Mouse (Mus musculus): ENCODE data around the gene Thoc7. TPM values are rescaled to one million over a fixed set of nuclear protein-coding genes. Genes with fewer than 3 reads are reported as not detected.

Thoc7 gene
- polyA plus RNA-seq, 1 experiment from 2014 or later: 138 TPM

GRCm38 (mm10) chr14:13910148-13910547 lies 51.5 kb downstream of the Thoc7 start:
- Histone ChIP-seq H3K4me2 (ENCODE audit: low read depth, low read length) (no peak overlapping the region), H3K9ac (ENCODE audit: low read length) (no peak overlapping the region), H3K36me3 (ENCODE audit: control insufficient read depth, insufficient read depth, low read length) (no peaks in the 10 kb centered on the region), H3K27ac (ENCODE audit: low read length) (no peak overlapping the region), H3K27me3 (ENCODE audit: control insufficient read depth, insufficient read depth, low read length) (no peaks in the 10 kb centered on the region), H3K9me3 (replicated peaks; ENCODE audit: control insufficient read depth, low read length) (no peaks in the 10 kb centered on the region), H3K4me1 (ENCODE audit: control insufficient read depth, insufficient read depth, low read length) (no peaks in the 10 kb centered on the region), H3K4me3 (replicated peaks; ENCODE audit: low read length) (no peak overlapping the region)
- ATAC-seq (ENCODE audit: insufficient read depth, low FRiP score): no peak
- WGBS: 80% methylated on average over 2 of the region's 2 CpGs

- Histone ChIP-seq H3K9me3 (replicated peaks; ENCODE audit: control insufficient read depth, low read length) (no peaks in the 10 kb centered on the region), H3K27me3 (ENCODE audit: control insufficient read depth, insufficient read depth, low read length) (no peaks in the 10 kb centered on the region), H3K4me1 (ENCODE audit: control insufficient read depth, insufficient read depth, low read length) (no peaks in the 10 kb centered on the region), H3K4me2 (ENCODE audit: low read depth, low read length) (no peak overlapping the region), H3K36me3 (ENCODE audit: control insufficient read depth, insufficient read depth, low read length) (no peaks in the 10 kb centered on the region), H3K9ac (ENCODE audit: low read length) (no peak overlapping the region), H3K4me3 (replicated peaks; ENCODE audit: low read length) (no peak overlapping the region), H3K27ac (ENCODE audit: low read length) (no peak overlapping the region)
- WGBS: 87% methylated on average over 7 of the region's 7 CpGs
- no peak for ATAC-seq (ENCODE audit: insufficient read depth, low FRiP score)
These were observed 54.5 kb downstream of the Thoc7 start for GRCm38 (mm10) chr14:13907145-13907544.

- no peaks in the 10 kb centered on the region for H3K36me3 ChIP-seq (ENCODE audit: control insufficient read depth, insufficient read depth, low read length)
- no peaks in the 10 kb centered on the region for H3K27me3 ChIP-seq (ENCODE audit: control insufficient read depth, insufficient read depth, low read length)
- ATAC-seq (ENCODE audit: insufficient read depth, low FRiP score): no peak
- WGBS: 92% methylated on average over 1 of the region's 1 CpGs
- no peaks in the 10 kb centered on the region for H3K4me1 ChIP-seq (ENCODE audit: control insufficient read depth, insufficient read depth, low read length)
- H3K27ac ChIP-seq (ENCODE audit: low read length): no peak overlapping the region
- H3K9ac ChIP-seq (ENCODE audit: low read length): no peak overlapping the region
- H3K4me2 ChIP-seq (ENCODE audit: low read depth, low read length): no peak overlapping the region
- H3K4me3 ChIP-seq (replicated peaks; ENCODE audit: low read length): no peak overlapping the region
- H3K9me3 ChIP-seq (replicated peaks; ENCODE audit: control insufficient read depth, low read length): no peaks in the 10 kb centered on the region
These were observed 55.2 kb downstream of the Thoc7 start for GRCm38 (mm10) chr14:13906461-13906860.

GRCm38 (mm10) chr14:13901611-13902067 lies 60.0 kb downstream of the Thoc7 start:
- H3K9me3 ChIP-seq (replicated peaks; ENCODE audit: control insufficient read depth, low read length): no peaks in the 10 kb centered on the region
- peak overlapping the region; percentile 83 for H3K9ac ChIP-seq (ENCODE audit: low read length)
- no peaks in the 10 kb centered on the region for H3K4me1 ChIP-seq (ENCODE audit: control insufficient read depth, insufficient read depth, low read length)
- no peaks in the 10 kb centered on the region for H3K27me3 ChIP-seq (ENCODE audit: control insufficient read depth, insufficient read depth, low read length)
- peak; percentile 75 for ATAC-seq (ENCODE audit: insufficient read depth, low FRiP score)
- H3K4me2 ChIP-seq (ENCODE audit: low read depth, low read length): peak overlapping the region; percentile 86
- H3K36me3 ChIP-seq (ENCODE audit: control insufficient read depth, insufficient read depth, low read length): no peaks in the 10 kb centered on the region
- peak overlapping the region; percentile 64 for H3K4me3 ChIP-seq (replicated peaks; ENCODE audit: low read length)
- under 1% methylated on average over 22 of the region's 22 CpGs for WGBS
- H3K27ac ChIP-seq (ENCODE audit: low read length): no peak overlapping the region

Other genes starting within 250 kb of the Thoc7 start
- gene Gm281, start 47.4 kb downstream of the Thoc7 start, polyA plus RNA-seq (2015; fragmentation: Nextera tagmentation; extraction: Ambion mirVana): not detected in 2 replicates
- 3.8 and 4.1 TPM in 2 replicates for gene Atxn7, start 412 bp downstream of the Thoc7 start, polyA plus RNA-seq (2015; fragmentation: Nextera tagmentation; extraction: Ambion mirVana)
- 213 and 218 TPM in 2 replicates for gene Psmd6, start 159.1 kb upstream of the Thoc7 start, polyA plus RNA-seq (2015; fragmentation: Nextera tagmentation; extraction: Ambion mirVana)
- gene Olfr720, start 225.0 kb upstream of the Thoc7 start, polyA plus RNA-seq (2015; fragmentation: Nextera tagmentation; extraction: Ambion mirVana): not detected in 2 replicates

All from stomach, embryonic 16.5 days (tissue).